Mouse (Mus musculus) cerebellum, adult 11-12 months (tissue): ENCODE data around the gene Lnpep.
"Not testable (repeated sequence)": the region's sequence is repeated elsewhere in the genome, so short reads cannot be mapped to it uniquely, and the experiment has no call there.

Experiments used
- DNase-seq: peaks from one replicate; pipeline ENCODE4 v3.0.0; 2022

Gene Lnpep

GRCm38 (mm10) chr17:17624957-17625586 lies at the start of gene Lnpep:
Gene Lnpep, minus strand, starts transcription at chr17:17625050.
- peak; percentile 99 for DNase-seq

GRCm38 (mm10) chr17:17655829-17656176 lies 31.0 kb upstream of the Lnpep start:
- DNase-seq = no peak

GRCm38 (mm10) chr17:17654997-17655828 lies 30.4 kb upstream of the Lnpep start:
- DNase-seq = no peak

- DNase-seq = no peak
Measured at GRCm38 (mm10) chr17:17652570-17652969, 27.7 kb upstream of the Lnpep start.

GRCm38 (mm10) chr17:17645738-17646137 lies 20.9 kb upstream of the Lnpep start:
- DNase-seq = peak; percentile 34

GRCm38 (mm10) chr17:17637387-17637786 lies 12.5 kb upstream of the Lnpep start:
- no peak for DNase-seq

GRCm38 (mm10) chr17:17636147-17636546 lies 11.3 kb upstream of the Lnpep start:
- no peak for DNase-seq

- DNase-seq = no peak
Measured at GRCm38 (mm10) chr17:17634033-17634432, 9.2 kb upstream of the Lnpep start.

- DNase-seq = no peak
Measured at GRCm38 (mm10) chr17:17631985-17632384, 7.1 kb upstream of the Lnpep start.

GRCm38 (mm10) chr17:17628237-17628879 lies 3.5 kb upstream of the Lnpep start:
- DNase-seq = not testable (repeated sequence)

- DNase-seq = no peak
Measured at GRCm38 (mm10) chr17:17627558-17627957, 2.7 kb upstream of the Lnpep start.

GRCm38 (mm10) chr17:17625887-17626679 lies 1.2 kb upstream of the Lnpep start:
- no peak for DNase-seq

GRCm38 (mm10) chr17:17624421-17624956 lies 361 bp downstream of the Lnpep start:
- peak; percentile 94 for DNase-seq

GRCm38 (mm10) chr17:17623890-17624420 lies 895 bp downstream of the Lnpep start:
- DNase-seq = no peak

- no peak for DNase-seq
Measured at GRCm38 (mm10) chr17:17623221-17623889, 1.5 kb downstream of the Lnpep start.

- no peak for DNase-seq
Measured at GRCm38 (mm10) chr17:17622576-17622975, 2.3 kb downstream of the Lnpep start.

GRCm38 (mm10) chr17:17621586-17621985 lies 3.3 kb downstream of the Lnpep start:
- DNase-seq = no peak

GRCm38 (mm10) chr17:17618463-17618862 lies 6.4 kb downstream of the Lnpep start:
- DNase-seq = no peak

GRCm38 (mm10) chr17:17617440-17618204 lies 7.2 kb downstream of the Lnpep start:
- DNase-seq = no peak

- no peak for DNase-seq
Measured at GRCm38 (mm10) chr17:17612336-17612735, 12.5 kb downstream of the Lnpep start.

GRCm38 (mm10) chr17:17609523-17609922 lies 15.3 kb downstream of the Lnpep start:
- no peak for DNase-seq
